Mouse (Mus musculus) hindbrain, postnatal 0 days (tissue): Measurements from ENCODE around the gene Cab39l. TPM values are rescaled to one million over a fixed set of nuclear protein-coding genes. Genes with fewer than 3 reads are reported as not detected.

Experiments used
- ATAC-seq: fragments of 200-750 bp; cut with Nextera tagmentation; 2 replicates; pipeline ENCODE4 v1.8.0; 2017; ENCODE audit warnings: mild to moderate bottlenecking, moderate TSS enrichment, moderate library complexity
- DNase-seq: peaks from one replicate; pipeline ENCODE4 v3.0.0-alpha.2; 2015; ENCODE audit warnings: low spot score
- H3K27ac ChIP-seq: fragments of 300-500 bp; sonication (generic); 2 replicates; pipeline ENCODE4 v1.5.1; 2014; ENCODE audit warnings: mild to moderate bottlenecking
- H3K27me3 ChIP-seq: fragments of 300-500 bp; sonication (generic); 2 replicates; pipeline ENCODE4 v1.6.1; 2014; ENCODE audit warnings: low read length, mixed read lengths; ENCODE audit not compliant: insufficient read depth
- H3K36me3 ChIP-seq: fragments of 300-500 bp; sonication (generic); 2 replicates; pipeline ENCODE4 v1.6.1; 2014; ENCODE audit warnings: low read length, mixed read lengths; ENCODE audit not compliant: insufficient read depth
- H3K4me1 ChIP-seq: fragments of 300-500 bp; sonication (generic); 2 replicates; pipeline ENCODE4 v1.6.1; 2014; ENCODE audit warnings: antibody characterized with exemption, low read length, mixed read lengths; ENCODE audit not compliant: insufficient read depth
- H3K4me2 ChIP-seq: fragments of 300-500 bp; sonication (generic); 2 replicates; pipeline ENCODE4 v1.6.1; 2014; ENCODE audit warnings: low read depth, mild to moderate bottlenecking, low read length, moderate library complexity, mixed read lengths
- H3K4me3 ChIP-seq: fragments of 300-500 bp; sonication (generic); 2 replicates; pipeline ENCODE4 v1.5.1; 2014; ENCODE audit warnings: low read length
- H3K9ac ChIP-seq: fragments of 300-500 bp; sonication (generic); replicated peaks from 2 replicates; pipeline ENCODE4 v1.6.1; 2014; ENCODE audit warnings: mild to moderate bottlenecking, low read length, moderate library complexity, mixed read lengths
- H3K9me3 ChIP-seq: fragments of 300-500 bp; sonication (generic); 2 replicates; pipeline ENCODE4 v1.6.1; 2016; ENCODE audit warnings: low read length, mixed read lengths
- CTCF ChIP-seq: IDR thresholded peaks from 2 replicates; pipeline ENCODE4 v1.5.1; 2016; ENCODE audit warnings: antibody characterized with exemption, control low read depth, low read depth
- WGBS: fragments of 180-500 bp; shearing (Covaris S2); extraction: QIAGEN DNeasy Blood & Tissue Kit; methylation state at CpG from one replicate; pipeline ENCODE4 v1.1.7; 2014; 5-methylcytosine and 5-hydroxymethylcytosine counted together
- polyA plus RNA-seq: library from polyadenylated mRNA; unstranded; fragments of >200 nt; fragmentation: Nextera tagmentation; extraction: Ambion mirVana; gene quantifications from 2 replicates; pipeline ENCODE4 v1.2.1, GENCODE M21; 2015
- total RNA-seq: library from RNA; depleted of rRNA; stranded (reverse); fragments of >200 nt; gene quantifications from 2 replicates; pipeline ENCODE4 v1.2.3, GENCODE M21; 2014

The Cab39l gene
- total and polyA plus RNA-seq, 2 experiments from 2014 or later, result 22.1 to 32.4 TPM

DNA sequence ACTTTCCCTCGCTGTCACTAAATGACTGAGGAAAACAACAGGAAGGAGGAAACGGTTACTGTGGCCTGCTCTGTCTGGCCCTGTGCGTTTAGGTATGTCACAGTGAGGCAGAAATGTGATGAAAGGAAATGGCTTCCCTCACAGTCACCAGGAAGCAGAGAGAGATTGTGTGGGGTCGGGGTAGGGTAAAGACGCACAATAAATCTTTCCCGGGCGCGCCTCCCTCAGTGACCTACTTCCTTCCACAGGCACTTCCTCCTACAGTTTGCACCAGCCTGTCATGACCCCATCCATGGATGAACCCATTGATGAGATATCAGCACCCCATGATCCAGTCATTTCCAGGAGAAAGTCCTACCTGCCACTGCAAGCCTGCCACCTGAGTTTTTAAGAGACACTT lies 114.2 kb downstream of the Cab39l start:
- WGBS, result 94% methylated on average over 8 of the region's 8 CpGs
- no peak for TF ChIP-seq CTCF
- H3K4me3 ChIP-seq, result no peak overlapping the region

DNA sequence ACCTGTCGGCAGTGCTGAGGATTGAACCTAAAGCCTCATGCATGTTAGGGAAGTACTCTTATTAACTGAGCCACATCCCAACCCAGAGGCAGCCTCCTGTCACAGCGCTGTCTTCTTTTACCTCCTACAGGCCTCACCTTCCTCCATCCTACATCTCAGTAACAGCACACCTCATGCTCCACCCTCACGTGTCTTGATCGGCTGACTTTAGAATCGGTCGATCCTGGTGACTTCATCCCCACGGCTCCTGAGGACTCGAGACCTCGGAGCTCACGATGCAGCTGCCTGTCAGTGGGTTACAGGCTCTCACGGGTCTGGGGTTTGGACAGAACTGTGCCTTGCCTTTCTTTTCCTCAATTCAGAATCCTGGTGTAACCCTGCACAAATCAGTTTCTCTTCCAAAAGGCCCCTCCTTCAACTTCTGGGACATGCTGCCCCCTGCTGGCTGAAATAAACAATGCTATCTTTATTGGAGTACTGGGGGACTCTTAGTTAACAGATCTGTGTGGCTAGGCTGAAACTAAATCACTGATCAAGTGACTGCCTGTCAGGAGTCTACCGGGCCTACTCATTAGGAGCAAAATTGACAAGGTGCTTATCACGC lies 115.3 kb downstream of the Cab39l start:
- no peak overlapping the region for H3K27ac ChIP-seq
- no peaks in the 10 kb centered on the region for H3K4me1 ChIP-seq
- H3K27me3 ChIP-seq, result no peaks in the 10 kb centered on the region
- no peak overlapping the region for H3K4me3 ChIP-seq
- DNase-seq, result peak; percentile 86
- peak; percentile 79 for ATAC-seq
- H3K36me3 ChIP-seq, result no peaks in the 10 kb centered on the region
- H3K9me3 ChIP-seq, result no peaks in the 10 kb centered on the region
- WGBS, result 52% methylated on average over 13 of the region's 13 CpGs
- 0 out of 2 replicates have a peak overlapping the region, but pooled peaks have one; percentile 30 for H3K4me2 ChIP-seq
- no peak overlapping the region for H3K9ac ChIP-seq
- TF ChIP-seq CTCF, result peak; percentile 80

More for the DNA sequence above, 114.2 kb downstream of the Cab39l start:
- Histone ChIP-seq H3K4me2 (no peak overlapping the region), H3K27ac (no peak overlapping the region), H3K27me3 (no peaks in the 10 kb centered on the region), H3K9me3 (no peaks in the 10 kb centered on the region), H3K9ac (no peak overlapping the region), H3K4me1 (no peaks in the 10 kb centered on the region), H3K36me3 (no peaks in the 10 kb centered on the region)
- no peak for ATAC-seq
- DNase-seq, result no peak

DNA sequence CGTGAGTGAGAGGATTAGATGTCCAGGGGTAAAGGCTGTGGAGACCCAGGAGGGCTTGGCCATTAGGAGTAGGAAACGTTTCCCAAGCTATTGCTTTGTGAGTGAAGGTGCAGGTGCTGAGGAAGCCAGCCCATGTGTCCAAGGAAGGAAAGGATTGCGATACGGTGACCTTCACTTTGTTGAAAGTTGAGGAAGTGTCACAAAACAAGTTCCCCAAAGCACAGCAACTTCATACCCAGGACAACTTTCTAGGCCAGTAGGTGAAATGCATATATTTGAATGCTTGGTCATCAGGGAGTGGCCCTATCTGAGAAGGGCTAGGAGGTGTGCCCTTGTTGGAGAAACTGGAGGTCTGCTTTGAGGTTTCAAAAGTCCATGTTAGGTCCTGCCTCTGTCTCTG lies 116.3 kb downstream of the Cab39l start:
- no peak for TF ChIP-seq CTCF
- 77% methylated on average over 4 of the region's 4 CpGs for WGBS
- no peak for ATAC-seq

DNA sequence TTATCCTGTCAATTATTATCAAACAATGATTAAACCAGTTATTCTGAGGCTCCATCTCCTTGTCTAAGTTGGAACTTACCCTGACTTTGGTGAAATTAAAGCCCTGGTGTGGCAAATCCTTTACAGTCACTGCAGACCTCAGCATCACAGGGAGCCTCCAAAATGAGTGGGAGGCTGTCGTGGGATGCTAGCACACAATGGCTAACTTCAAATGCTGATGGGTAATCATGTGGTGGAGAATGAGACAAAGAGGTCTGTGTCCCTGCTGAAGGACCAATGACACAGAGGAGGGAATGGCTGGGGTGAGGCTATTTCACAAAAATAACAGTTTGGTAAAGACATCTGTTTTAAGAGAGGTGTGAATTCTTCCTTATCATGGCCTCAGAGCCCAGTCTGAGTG lies 117.1 kb downstream of the Cab39l start:
- Histone ChIP-seq H3K27me3 (no peaks in the 10 kb centered on the region), H3K9ac (no peak overlapping the region), H3K4me1 (no peaks in the 10 kb centered on the region), H3K36me3 (no peaks in the 10 kb centered on the region), H3K4me3 (no peak overlapping the region), H3K9me3 (no peaks in the 10 kb centered on the region), H3K27ac (no peak overlapping the region), H3K4me2 (no peak overlapping the region)
- TF ChIP-seq CTCF, result no peak
- DNase-seq, result no peak
- WGBS, result 31% methylated on average over 1 of the region's 1 CpGs
- no peak for ATAC-seq

More for the DNA sequence above, 116.3 kb downstream of the Cab39l start:
- no peak for DNase-seq
- no peak overlapping the region for H3K27ac ChIP-seq
- no peaks in the 10 kb centered on the region for H3K4me1 ChIP-seq
- no peak overlapping the region for H3K9ac ChIP-seq
- H3K27me3 ChIP-seq, result no peaks in the 10 kb centered on the region
- no peak overlapping the region for H3K4me2 ChIP-seq
- H3K9me3 ChIP-seq, result no peaks in the 10 kb centered on the region
- no peak overlapping the region for H3K4me3 ChIP-seq
- H3K36me3 ChIP-seq, result no peaks in the 10 kb centered on the region

DNA sequence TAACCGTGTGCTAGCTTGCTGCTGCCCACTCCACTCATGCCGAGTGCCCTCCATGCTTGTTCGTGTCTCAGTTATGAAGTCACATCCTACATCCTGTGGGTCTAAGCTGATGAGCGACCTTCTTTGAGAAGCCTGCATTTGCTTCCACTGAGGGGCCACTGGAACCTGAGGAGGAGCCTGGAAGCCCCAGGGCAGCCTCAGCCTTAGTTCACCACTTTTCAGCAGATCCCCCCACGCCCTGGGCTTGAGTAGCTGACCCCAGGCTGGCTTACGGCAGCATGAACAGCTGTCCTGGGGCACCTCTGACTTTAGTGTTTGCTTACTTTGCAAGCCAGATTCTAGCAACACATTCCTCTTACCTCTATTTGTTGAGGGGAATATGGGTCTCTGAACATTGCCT lies 126.0 kb downstream of the Cab39l start:
- no peak for TF ChIP-seq CTCF
- H3K27ac ChIP-seq, result no peak overlapping the region
- H3K9ac ChIP-seq, result no peak overlapping the region
- no peaks in the 10 kb centered on the region for H3K4me1 ChIP-seq
- H3K27me3 ChIP-seq, result no peaks in the 10 kb centered on the region
- no peak for ATAC-seq
- H3K4me2 ChIP-seq, result no peak overlapping the region
- no peaks in the 10 kb centered on the region for H3K9me3 ChIP-seq
- WGBS, result 93% methylated on average over 6 of the region's 6 CpGs
- peaks cover 24% of the 10 kb centered on the region for H3K36me3 ChIP-seq
- no peak overlapping the region for H3K4me3 ChIP-seq
- DNase-seq, result no peak

DNA sequence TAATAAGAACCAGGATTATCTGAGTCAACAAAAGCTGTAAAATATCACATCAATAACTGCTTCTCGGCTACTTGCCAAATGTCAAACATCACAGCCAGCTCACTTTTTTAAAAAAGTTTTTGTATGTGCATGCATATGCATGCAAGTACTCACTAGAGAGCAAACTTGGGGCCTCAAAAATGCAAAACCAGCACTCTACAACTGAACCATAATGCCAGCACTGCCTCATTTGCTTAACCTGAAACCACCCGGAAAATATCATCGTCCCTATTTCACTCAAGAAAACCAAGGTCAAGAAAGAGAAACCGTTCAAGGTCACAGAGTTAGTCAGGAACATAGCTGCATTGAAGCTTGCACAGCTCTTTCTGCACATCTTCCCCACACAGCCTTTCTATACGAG lies 135.6 kb downstream of the Cab39l start:
- no peak for TF ChIP-seq CTCF
- no peak for DNase-seq
- Histone ChIP-seq H3K9ac (no peak overlapping the region), H3K4me1 (no peaks in the 10 kb centered on the region), H3K36me3 (peaks cover 35% of the 10 kb centered on the region), H3K4me3 (no peak overlapping the region), H3K9me3 (no peaks in the 10 kb centered on the region), H3K27me3 (no peaks in the 10 kb centered on the region), H3K4me2 (no peak overlapping the region), H3K27ac (no peak overlapping the region)
- 90% methylated on average over 5 of the region's 5 CpGs for WGBS
- ATAC-seq, result no peak

DNA sequence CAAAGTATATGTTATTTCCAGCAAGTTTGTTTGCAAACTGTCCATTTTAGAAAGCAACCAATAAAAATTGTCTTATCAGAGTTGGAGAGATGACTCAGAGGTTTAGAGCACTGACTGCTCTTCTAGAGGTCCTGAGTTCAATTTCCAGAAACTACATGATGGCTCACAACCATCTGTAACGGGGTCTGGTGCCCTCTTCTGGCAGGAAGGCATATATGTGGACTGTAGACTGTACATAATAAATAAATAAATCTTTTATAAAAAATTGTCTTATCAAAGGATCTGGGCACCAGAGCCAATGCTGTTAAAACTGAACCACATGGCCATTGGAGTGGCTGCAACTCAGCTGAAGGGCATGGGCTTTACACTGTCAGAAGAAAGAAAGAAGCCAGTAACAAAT lies 149.8 kb downstream of the Cab39l start:
- no peak overlapping the region for H3K4me2 ChIP-seq
- no peaks in the 10 kb centered on the region for H3K27me3 ChIP-seq
- H3K9ac ChIP-seq, result no peak overlapping the region
- no peaks in the 10 kb centered on the region for H3K4me1 ChIP-seq
- peaks cover 30% of the 10 kb centered on the region; the same call in 1 of the 2 replicates for H3K36me3 ChIP-seq
- ATAC-seq (no peak), DNase-seq (no peak)
- TF ChIP-seq CTCF, result peak; percentile 38
- WGBS, result 81% methylated on average over 1 of the region's 1 CpGs
- no peak overlapping the region for H3K4me3 ChIP-seq
- no peak overlapping the region for H3K27ac ChIP-seq
- H3K9me3 ChIP-seq, result no peaks in the 10 kb centered on the region
